Mouse (Mus musculus) lung, adult 2 months (tissue): ENCODE data around the gene Plxna2.

Experiments used
- CTCF ChIP-seq: fragments of 200-500 bp; IDR thresholded peaks from 2 replicates; pipeline ENCODE4 v1.5.1; 2011; ENCODE audit warnings: mild to moderate bottlenecking, low read length, control low read depth; ENCODE audit not compliant: insufficient read depth
- POLR2A ChIP-seq: fragments of 200-500 bp; IDR thresholded peaks from 2 replicates; pipeline ENCODE4 v1.6.1; 2011; ENCODE audit warnings: low read depth, mild to moderate bottlenecking, control low read depth, low read length, borderline replicate concordance; ENCODE audit errors: extremely low read depth

GRCm38 (mm10) chr1:194626109-194626508 lies 8.1 kb downstream of the Plxna2 start:
- TF ChIP-seq POLR2A (no peak), CTCF (no peak)
